Mouse (Mus musculus) liver, postnatal 0 days (tissue): ENCODE data around the gene Atp2a2. TPM values are rescaled to one million over a fixed set of nuclear protein-coding genes. Genes with fewer than 3 reads are reported as not detected.

Experiments used
- ATAC-seq: fragments of 200-750 bp; cut with Nextera tagmentation; 2 replicates; pipeline ENCODE4 v1.8.0; 2017; ENCODE audit warnings: mild to moderate bottlenecking, moderate library complexity
- DNase-seq: peaks from one replicate; pipeline ENCODE4 v3.0.0-alpha.2; 2016
- H3K27ac ChIP-seq: fragments of 300-500 bp; sonication (generic); 2 replicates; pipeline ENCODE4 v1.5.1; 2014; ENCODE audit warnings: antibody characterized with exemption, moderate library complexity, mild to moderate bottlenecking, low read depth
- H3K27me3 ChIP-seq: fragments of 300-500 bp; sonication (generic); 2 replicates; pipeline ENCODE4 v1.6.1; 2014; ENCODE audit warnings: low read length, control low read depth, mixed read lengths; ENCODE audit not compliant: insufficient read depth
- H3K36me3 ChIP-seq: fragments of 300-500 bp; sonication (generic); replicated peaks from 2 replicates; pipeline ENCODE4 v1.6.1; 2014; ENCODE audit warnings: mild to moderate bottlenecking, control low read depth, low read length, moderate library complexity, mixed read lengths; ENCODE audit not compliant: insufficient read depth
- H3K4me1 ChIP-seq: fragments of 300-500 bp; sonication (generic); 2 replicates; pipeline ENCODE4 v1.6.1; 2014; ENCODE audit warnings: antibody characterized with exemption, mild to moderate bottlenecking, control low read depth; ENCODE audit not compliant: insufficient read depth
- H3K4me2 ChIP-seq: fragments of 300-500 bp; sonication (generic); 2 replicates; pipeline ENCODE4 v1.6.1; 2014; ENCODE audit warnings: low read depth, mild to moderate bottlenecking, low read length, moderate library complexity, mixed read lengths
- H3K4me3 ChIP-seq: fragments of 300-500 bp; sonication (generic); 2 replicates; pipeline ENCODE4 v1.5.1; 2014; ENCODE audit warnings: low read depth, low read length
- H3K9ac ChIP-seq: fragments of 300-500 bp; sonication (generic); replicated peaks from 2 replicates; pipeline ENCODE4 v1.6.1; 2014; ENCODE audit warnings: mild to moderate bottlenecking, moderate library complexity
- H3K9me3 ChIP-seq: fragments of 300-500 bp; sonication (generic); 2 replicates; pipeline ENCODE4 v1.6.1; 2016; ENCODE audit warnings: mild to moderate bottlenecking, control low read depth, low read length, mixed read lengths
- CTCF ChIP-seq: sonication (generic); IDR thresholded peaks from 2 replicates; pipeline ENCODE4 v1.5.1; 2016; ENCODE audit warnings: antibody characterized with exemption, low read depth
- EP300 ChIP-seq: IDR thresholded peaks from 2 replicates; pipeline ENCODE4 v1.6.1; 2016; ENCODE audit warnings: antibody characterized with exemption, low read depth, mild to moderate bottlenecking
- WGBS: fragments of 180-500 bp; shearing (Covaris S2); extraction: QIAGEN DNeasy Blood & Tissue Kit; methylation state at CpG from one replicate; pipeline ENCODE4 v1.1.7; 2014; ENCODE audit not compliant: insufficient replicate concordance; 5-methylcytosine and 5-hydroxymethylcytosine counted together
- polyA plus RNA-seq: library from polyadenylated mRNA; unstranded; fragments of >200 nt; fragmentation: Nextera tagmentation; extraction: Ambion mirVana; gene quantifications from 2 replicates; pipeline ENCODE4 v1.2.1, GENCODE M21; 2015

The Atp2a2 gene
- polyA plus RNA-seq, 1 experiment from 2014 or later = 13.5 TPM

DNA sequence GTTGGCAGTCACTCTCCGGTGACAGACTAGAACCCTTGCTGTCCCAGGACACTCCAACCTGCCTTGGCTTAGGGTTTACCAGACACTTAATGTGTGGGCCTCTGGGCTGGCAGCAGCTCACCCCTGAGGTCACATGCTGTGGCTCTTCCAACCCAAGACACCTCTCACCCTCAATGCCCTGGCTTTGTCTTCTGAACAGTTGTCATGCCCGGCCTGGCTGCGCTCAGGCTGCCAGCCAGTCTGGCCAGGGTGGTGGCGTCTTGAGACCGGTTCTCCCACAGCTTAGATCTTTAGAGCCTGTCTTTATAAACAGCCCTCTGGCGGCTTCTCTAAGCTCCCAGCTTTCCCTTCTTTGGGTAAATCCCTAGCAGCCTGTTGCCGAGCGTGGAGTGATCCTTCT is 54.2 kb downstream of the Atp2a2 start:
- ATAC-seq (no peak), DNase-seq (no peak)
- peaks cover 37% of the 10 kb centered on the region for H3K36me3 ChIP-seq
- H3K9ac ChIP-seq = no peak overlapping the region
- no peaks in the 10 kb centered on the region for H3K9me3 ChIP-seq
- TF ChIP-seq CTCF = no peak
- TF ChIP-seq EP300 = no peak
- H3K4me1 ChIP-seq = no peaks in the 10 kb centered on the region
- WGBS = 90% methylated on average over 8 of the region's 8 CpGs
- H3K4me2 ChIP-seq = no peak overlapping the region
- no peak overlapping the region for H3K27ac ChIP-seq
- no peaks in the 10 kb centered on the region for H3K27me3 ChIP-seq
- H3K4me3 ChIP-seq = no peak overlapping the region

DNA sequence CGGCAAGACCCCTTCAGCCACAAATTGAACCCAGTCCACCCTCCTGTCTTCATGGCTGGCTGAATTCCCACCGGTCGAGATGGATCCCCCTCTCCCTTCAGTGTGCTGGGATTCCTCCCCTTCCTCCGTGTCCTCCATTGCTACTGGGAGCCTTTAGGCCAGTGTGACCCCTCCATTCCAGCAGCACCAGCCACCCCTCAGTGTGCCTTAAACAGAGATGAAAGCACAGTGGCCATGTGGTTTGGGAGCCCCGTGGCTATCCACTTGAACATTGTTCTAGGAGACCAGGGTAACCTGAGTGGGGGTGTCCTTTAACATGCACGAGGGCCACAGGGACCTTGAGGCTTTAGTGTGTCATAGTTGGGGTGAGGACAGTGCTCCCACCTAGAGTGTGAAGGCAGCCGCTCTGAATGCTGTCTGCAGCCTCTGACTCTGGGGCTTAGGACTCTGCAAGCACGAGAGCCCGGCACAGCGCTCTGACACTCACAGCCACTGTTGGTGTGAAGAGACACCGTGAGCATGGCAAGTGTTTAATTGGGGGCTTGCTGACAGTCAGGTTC is 56.9 kb downstream of the Atp2a2 start:
- H3K36me3 ChIP-seq = peaks cover 54% of the 10 kb centered on the region
- H3K4me2 ChIP-seq = no peak overlapping the region
- no peak overlapping the region for H3K9ac ChIP-seq
- no peak overlapping the region for H3K27ac ChIP-seq
- H3K4me1 ChIP-seq = no peaks in the 10 kb centered on the region
- no peaks in the 10 kb centered on the region for H3K9me3 ChIP-seq
- 85% methylated on average over 11 of the region's 11 CpGs for WGBS
- DNase-seq (no peak), ATAC-seq (no peak)
- H3K27me3 ChIP-seq = no peaks in the 10 kb centered on the region
- no peak overlapping the region for H3K4me3 ChIP-seq
- no peak for TF ChIP-seq EP300

GRCm38 (mm10) chr5:122444492-122444891 is 57.5 kb downstream of the Atp2a2 start:
- no peaks in the 10 kb centered on the region for H3K4me1 ChIP-seq
- WGBS = 95% methylated on average over 10 of the region's 10 CpGs
- no peak for ATAC-seq
- peaks cover 61% of the 10 kb centered on the region for H3K36me3 ChIP-seq
- no peaks in the 10 kb centered on the region for H3K9me3 ChIP-seq
- H3K4me2 ChIP-seq = no peak overlapping the region
- no peak for TF ChIP-seq EP300
- no peak for TF ChIP-seq CTCF
- DNase-seq = no peak
- no peak overlapping the region for H3K27ac ChIP-seq
- no peak overlapping the region for H3K4me3 ChIP-seq
- H3K9ac ChIP-seq = no peak overlapping the region
- H3K27me3 ChIP-seq = no peaks in the 10 kb centered on the region

DNA sequence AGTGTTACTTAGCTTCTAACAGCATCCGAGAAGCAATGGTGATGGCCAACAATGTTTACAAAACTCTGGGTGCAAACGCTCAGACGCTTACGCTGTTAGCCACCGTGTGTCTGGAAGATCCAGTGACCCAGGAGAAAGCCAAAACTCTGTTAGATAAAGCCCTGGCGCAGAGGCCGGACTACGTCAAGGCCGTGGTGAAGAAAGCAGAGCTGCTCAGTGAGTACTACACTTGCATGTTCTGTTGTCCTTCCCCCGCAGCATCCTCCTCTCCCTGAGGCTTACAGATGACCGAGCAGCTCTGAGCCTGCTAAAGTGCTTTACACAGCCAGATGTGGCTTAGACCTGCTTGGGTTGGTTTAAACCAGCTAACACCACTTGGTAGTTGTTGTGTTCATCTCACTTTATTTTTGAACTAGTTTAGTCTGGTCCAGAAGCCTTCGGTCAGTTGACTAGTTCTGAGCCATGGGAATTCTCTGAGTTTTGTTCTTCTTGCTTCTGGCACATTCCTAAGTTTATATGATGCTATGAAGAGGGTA is 61.9 kb downstream of the Atp2a2 start:
- WGBS = 85% methylated on average over 12 of the region's 12 CpGs
- Histone ChIP-seq H3K36me3 (peaks cover 92% of the 10 kb centered on the region), H3K9ac (no peak overlapping the region), H3K9me3 (no peaks in the 10 kb centered on the region), H3K4me1 (no peaks in the 10 kb centered on the region), H3K4me3 (no peak overlapping the region), H3K27ac (no peak overlapping the region), H3K27me3 (no peaks in the 10 kb centered on the region), H3K4me2 (no peak overlapping the region)
- TF ChIP-seq EP300 = no peak
- TF ChIP-seq CTCF = no peak
- DNase-seq (no peak), ATAC-seq (no peak)

- Histone ChIP-seq H3K4me2 (no peak overlapping the region), H3K9me3 (no peaks in the 10 kb centered on the region), H3K27ac (peak overlapping the region; percentile 45; the same call in 1 of the 2 replicates), H3K9ac (no peak overlapping the region), H3K4me3 (no peak overlapping the region), H3K27me3 (no peaks in the 10 kb centered on the region), H3K4me1 (no peaks in the 10 kb centered on the region), H3K36me3 (peaks cover 92% of the 10 kb centered on the region)
- DNase-seq = no peak
- TF ChIP-seq EP300 (no peak), CTCF (no peak)
- ATAC-seq = no peak
- 84% methylated on average over 19 of the region's 19 CpGs for WGBS
These were observed 62.5 kb downstream of the Atp2a2 start for GRCm38 (mm10) chr5:122439400-122440094.

DNA sequence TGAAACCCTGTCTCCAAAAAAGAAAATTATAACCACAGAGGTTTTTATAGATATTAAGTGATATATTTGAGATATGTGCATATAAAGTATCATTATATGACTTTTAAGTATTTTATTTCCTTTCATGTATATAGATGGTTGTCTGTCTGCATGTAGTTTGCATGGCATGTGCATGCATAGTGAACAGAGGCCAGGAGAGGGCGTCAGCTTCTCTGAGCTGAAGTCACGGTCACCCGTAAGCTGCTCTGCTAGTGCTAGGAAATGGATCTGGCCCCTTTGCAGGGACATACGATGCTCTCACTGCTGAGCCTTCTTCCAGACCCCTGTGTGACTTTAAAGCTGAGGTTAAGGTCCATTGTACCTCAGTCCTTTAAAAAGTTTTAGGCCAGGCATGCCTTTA is 67.5 kb downstream of the Atp2a2 start:
- 81% methylated on average over 4 of the region's 4 CpGs for WGBS
- DNase-seq (no peak), ATAC-seq (no peak)
- Histone ChIP-seq H3K9ac (no peak overlapping the region), H3K27me3 (no peaks in the 10 kb centered on the region), H3K4me3 (no peak overlapping the region), H3K4me2 (no peak overlapping the region), H3K9me3 (no peaks in the 10 kb centered on the region), H3K27ac (no peak overlapping the region), H3K36me3 (peaks cover 87% of the 10 kb centered on the region), H3K4me1 (no peaks in the 10 kb centered on the region)
- TF ChIP-seq CTCF (peak; percentile 39; the same call in 1 of the 2 replicates), EP300 (no peak)
